Comparison of ENCODE assay signal across 8 mouse cellular contexts in genomic region chr4:138453753-138454570, GRCm38 (mm10). TPM values are rescaled to one million over a fixed set of nuclear protein-coding genes. Genes with fewer than 3 reads are reported as not detected.
A peak's percentile ranks its signal among the peaks of the same experiment; 100 is the strongest.
DNase-seq lines count a peak whose midpoint lies in the region; ATAC-seq lines count a peak whose summit lies in the region.

Camk2n1 (plus strand) TSS chr4:138454314.

- H3K27me3 ChIP-seq in hindbrain, embryonic 14.5 days (ENCODE audit: control insufficient read depth, insufficient read depth, low read length) = no peaks in the 10 kb centered on the region
- H3K27me3 ChIP-seq in lung, embryonic 16.5 days (ENCODE audit: control insufficient read depth, insufficient read depth, low read depth, low read length) = peaks cover 3% of the 10 kb centered on the region; the same call in 1 of the 2 replicates

- H3K27ac ChIP-seq in hindbrain, embryonic 14.5 days = peak within 1 kb of the TSS; percentile 95
- H3K27ac ChIP-seq in lung, embryonic 16.5 days (ENCODE audit: low read length) = peak within 1 kb of the TSS; percentile 82

- DNase-seq in R1 (ENCODE audit: low read depth, low spot score) = peak; percentile 70
- DNase-seq in cerebellum, postnatal 14 days = peak; percentile 83 to 86
- DNase-seq in frontal cortex, postnatal 36 days (ENCODE audit: low spot score in 2 of 2) = peak; percentile 81 to 87
- peak; percentile 68 for DNase-seq in hindbrain, embryonic 14.5 days (ENCODE audit: low spot score)
- peak; percentile 63 to 70 for DNase-seq in layer of hippocampus, postnatal 25 days (ENCODE audit: extremely low spot score in 1 of 2, low spot score in 1 of 2)
- DNase-seq in ovary, postnatal 10 days (ENCODE audit: low spot score) = peak; percentile 36
- peak; percentile 65 to 78 for DNase-seq in urinary bladder, adult 18-20 months (ENCODE audit: low spot score in 2 of 2)

- H3K9me3 ChIP-seq in hindbrain, embryonic 14.5 days (ENCODE audit: control insufficient read depth, low read length) = no peaks in the 10 kb centered on the region
- H3K9me3 ChIP-seq in lung, embryonic 16.5 days (ENCODE audit: control insufficient read depth, low read length) = no peaks in the 10 kb centered on the region

- WGBS in hindbrain, embryonic 14.5 days = under 1% methylated on average over 52 of the region's 64 CpGs
- 0% methylated on average over 26 of the region's 64 CpGs for WGBS in lung, embryonic 16.5 days

- H3K4me2 ChIP-seq in hindbrain, embryonic 14.5 days (replicated peaks) = peak within 1 kb of the TSS; percentile 93
- H3K4me2 ChIP-seq in lung, embryonic 16.5 days (ENCODE audit: low read depth, low read length) = peak within 1 kb of the TSS; percentile 80

- ATAC-seq in hindbrain, embryonic 14.5 days (ENCODE audit: low FRiP score) = peak; percentile 75
- peak; percentile 86 for ATAC-seq in lung, embryonic 16.5 days (ENCODE audit: low read depth)

- peak within 1 kb of the TSS; percentile 95 for H3K9ac ChIP-seq in hindbrain, embryonic 14.5 days
- peak within 1 kb of the TSS; percentile 84 for H3K9ac ChIP-seq in lung, embryonic 16.5 days (ENCODE audit: low read length)

- peak within 1 kb of the TSS; percentile 98 for H3K4me3 ChIP-seq in hindbrain, embryonic 14.5 days (replicated peaks; ENCODE audit: low read length)
- H3K4me3 ChIP-seq in lung, embryonic 16.5 days (ENCODE audit: low read length) = peak within 1 kb of the TSS; percentile 81

- H3K36me3 ChIP-seq in hindbrain, embryonic 14.5 days (replicated peaks; ENCODE audit: control insufficient read depth, insufficient read depth) = 0 out of 2 replicates have a peak, but pooled peaks cover 1% of the 10 kb centered on the region
- no peaks in the 10 kb centered on the region for H3K36me3 ChIP-seq in lung, embryonic 16.5 days (ENCODE audit: control insufficient read depth, insufficient read depth, low read length)

- peaks cover 30% of the 10 kb centered on the region for H3K4me1 ChIP-seq in hindbrain, embryonic 14.5 days (replicated peaks; ENCODE audit: control insufficient read depth, insufficient read depth, low read length)
- H3K4me1 ChIP-seq in lung, embryonic 16.5 days (replicated peaks; ENCODE audit: control insufficient read depth, insufficient read depth, low read length) = peaks cover 17% of the 10 kb centered on the region

RNA-seq across cellular contexts. Expression of gene Camk2n1, which starts in this region (rescaled TPM):
- 17.1 and 17.2 TPM in 2 replicates for polyA plus RNA-seq in hindbrain, embryonic 14.5 days (2014; fragmentation: Nextera tagmentation; extraction: Ambion mirVana)
- total RNA-seq in layer of hippocampus, postnatal 25 days (2021) = 100 to 1,000 TPM; 348 to 359 TPM
- polyA plus RNA-seq in lung, embryonic 16.5 days (2015; fragmentation: Nextera tagmentation; extraction: Ambion mirVana) = 2.5 and 2.9 TPM in 2 replicates

Comparison
In these comparisons a context has a peak if more than half of its experiments do, and no peak if none do; other contexts are left out.
1. Peak in every context shown above with its lines: DNase-seq, ATAC-seq, H3K4me3 ChIP-seq and H3K27ac ChIP-seq.